Mouse (Mus musculus): ENCODE measurements around the gene Exd2. TPM values are rescaled to one million over a fixed set of nuclear protein-coding genes. Genes with fewer than 3 reads are reported as not detected.
A peak's percentile ranks its signal among the peaks of the same experiment; 100 is the strongest.
"Not testable (repeated sequence)": the region's sequence is repeated elsewhere in the genome, so short reads cannot be mapped to it uniquely, and the experiment has no call there.

Exd2 gene
- total RNA-seq (2021), result 20.4 and 22.5 TPM in 2 replicates
- long read RNA-seq, transcript Exd2-201 (9 exons, 3,310 nt), result major isoform, 18 of 23 reads
- long read RNA-seq, partial matches to known transcripts, result 1 of 23 reads
- long read RNA-seq, other reads (novel, unspliced or antisense), result 3 of 23 reads

GRCm38 (mm10) chr12:80462942-80463651 is at the start of gene Exd2:
Gene Exd2 (plus strand): TSS chr12:80463095.
- DNase-seq, result peak; percentile 92

GRCm38 (mm10) chr12:80415100-80415499 is 47.8 kb upstream of the Exd2 start:
- no peak for DNase-seq

DNA sequence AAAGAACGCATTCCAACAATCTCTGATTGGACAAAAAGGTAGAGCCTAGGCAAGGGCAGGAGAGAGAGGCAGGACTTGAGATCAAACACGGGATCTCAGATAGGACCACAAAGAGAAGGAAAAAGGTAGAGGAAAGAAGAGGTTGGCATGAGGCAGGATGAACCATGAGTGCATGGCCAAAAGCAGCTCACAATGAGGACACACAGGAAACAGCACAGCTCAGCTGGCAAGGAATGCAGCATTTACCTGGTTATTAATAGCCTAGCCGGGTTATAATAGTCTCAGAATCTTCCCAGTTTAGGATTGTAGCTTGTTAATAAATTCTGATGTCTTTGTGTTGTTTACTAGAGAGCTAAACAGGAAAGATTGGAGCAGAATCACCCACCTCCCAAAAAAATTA is 35.2 kb upstream of the Exd2 start:
- DNase-seq, result no peak

- peak; percentile 29 for DNase-seq
Measured at GRCm38 (mm10) chr12:80433266-80433665, 29.6 kb upstream of the Exd2 start.

DNA sequence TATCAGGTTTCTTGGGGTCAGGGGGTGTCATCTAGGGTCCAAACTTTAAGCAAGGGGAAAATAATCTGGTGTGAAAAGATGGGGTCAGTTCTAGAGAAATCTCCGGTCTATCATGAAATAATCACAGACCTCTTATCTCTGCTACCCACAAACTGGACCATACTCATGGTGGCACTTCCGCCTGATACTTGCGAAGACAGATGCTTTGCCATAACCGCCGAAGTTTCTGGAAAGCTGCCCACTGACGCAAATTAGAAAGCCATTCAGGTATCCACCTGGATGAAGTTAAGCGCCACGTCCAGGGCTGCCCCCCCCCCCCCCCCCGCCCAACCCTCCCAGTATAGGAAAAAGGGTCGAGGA is 28.3 kb upstream of the Exd2 start:
- no peak for DNase-seq

- DNase-seq, result peak; percentile 70
Measured at GRCm38 (mm10) chr12:80434961-80435691, 27.8 kb upstream of the Exd2 start.

DNA sequence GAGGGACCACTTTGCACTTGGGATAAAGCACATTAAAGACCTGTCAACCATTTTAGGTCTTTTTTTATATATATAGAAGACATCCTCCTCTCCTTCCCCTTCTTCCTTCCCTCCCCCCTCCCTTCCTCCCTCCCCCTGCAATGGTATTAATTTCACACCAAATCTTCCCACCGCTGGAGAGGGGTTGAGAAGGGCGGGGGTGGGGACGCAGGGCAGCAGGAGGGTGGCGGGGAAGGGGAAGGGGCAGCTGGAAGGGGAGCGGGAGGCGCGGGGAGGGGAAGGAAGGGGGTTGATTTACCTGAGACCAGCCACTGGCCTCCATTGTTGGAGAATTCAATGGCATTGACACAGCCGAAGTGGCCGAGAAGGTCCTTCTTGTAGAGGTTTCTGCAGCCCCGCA is 27.0 kb upstream of the Exd2 start:
- no peak for DNase-seq

- peak; percentile 89 for DNase-seq
Measured at GRCm38 (mm10) chr12:80436336-80436976, 26.4 kb upstream of the Exd2 start, which contains the start of gene Dcaf5. Gene Dcaf5 (minus strand): TSS chr12:80436601.

- DNase-seq, result no peak
Measured at GRCm38 (mm10) chr12:80437051-80437675, 25.7 kb upstream of the Exd2 start.

GRCm38 (mm10) chr12:80440957-80441356 is 21.9 kb upstream of the Exd2 start:
- DNase-seq, result no peak

DNA sequence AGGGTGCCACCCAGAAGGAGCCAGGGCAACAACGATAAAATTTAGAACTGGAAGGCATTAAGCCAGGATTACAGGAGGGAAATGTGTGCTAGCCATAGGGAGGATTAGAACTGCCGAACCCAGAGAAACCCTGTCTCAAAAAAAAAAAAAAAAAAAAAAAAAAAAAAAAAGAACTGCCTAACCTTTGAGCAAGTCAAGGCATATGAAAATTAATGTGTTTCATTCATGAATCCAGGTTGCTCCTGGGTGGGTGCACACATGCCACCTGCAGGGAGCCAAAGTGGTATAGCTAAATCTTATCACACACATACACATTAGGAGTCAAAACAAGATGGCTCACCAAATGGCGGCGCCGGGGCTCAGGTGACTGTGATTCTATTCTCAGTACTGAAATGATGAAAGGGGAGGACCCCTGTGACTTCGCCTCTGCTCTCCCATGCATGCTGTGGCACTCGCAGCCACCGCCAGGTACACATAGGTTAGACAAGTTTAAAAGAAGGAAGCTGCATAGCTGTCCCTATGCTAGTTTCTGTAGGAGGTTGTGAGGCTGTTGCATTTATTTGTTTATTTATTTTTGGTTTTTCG is 18.3 kb upstream of the Exd2 start:
- DNase-seq, result no peak

DNA sequence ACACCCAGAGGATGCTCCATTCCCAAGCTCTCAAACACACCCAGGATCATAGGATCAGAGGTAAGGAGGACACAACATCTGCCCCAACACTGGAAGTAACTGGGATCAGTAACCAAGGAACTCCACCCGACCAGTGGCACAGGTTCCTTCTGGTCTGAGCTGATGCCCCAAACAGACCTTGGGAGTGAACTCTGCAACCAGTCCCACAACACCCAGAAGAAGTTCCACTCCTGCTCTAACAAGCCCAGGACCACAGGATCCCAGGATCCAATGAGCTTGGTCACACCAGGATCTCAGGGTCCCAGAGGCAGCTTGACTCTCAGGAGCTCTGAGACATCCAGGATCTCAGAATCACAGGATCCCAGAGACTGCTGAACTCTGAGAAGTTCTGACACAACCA is 9.4 kb upstream of the Exd2 start:
- DNase-seq, result no peak

GRCm38 (mm10) chr12:80458033-80458432 is 4.9 kb upstream of the Exd2 start:
- DNase-seq, result no peak

- DNase-seq, result not testable (repeated sequence)
Measured at GRCm38 (mm10) chr12:80462292-80462896, 501 bp upstream of the Exd2 start.

- DNase-seq, result no peak
Measured at GRCm38 (mm10) chr12:80463666-80464269, 873 bp downstream of the Exd2 start.

- no peak for DNase-seq
Measured at GRCm38 (mm10) chr12:80470206-80470605, 7.3 kb downstream of the Exd2 start.

DNA sequence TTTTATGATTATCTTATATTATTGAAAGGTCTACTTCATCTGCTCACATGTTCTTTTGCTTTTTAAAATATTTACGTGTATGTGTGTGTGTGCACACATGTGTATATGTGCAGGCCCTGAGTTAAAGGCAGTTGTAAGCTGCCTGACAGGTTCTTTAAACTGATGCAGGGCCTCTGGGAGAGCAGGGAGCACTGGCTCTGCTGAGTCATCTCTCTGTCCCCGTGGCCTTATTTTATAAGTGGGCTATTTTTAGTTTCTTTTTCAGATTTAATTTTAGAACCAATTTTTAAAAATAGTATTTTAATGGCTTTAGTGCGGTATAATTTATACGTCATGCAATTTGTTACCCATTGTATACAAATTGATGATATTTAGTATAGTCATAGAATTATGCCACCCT is 9.0 kb downstream of the Exd2 start:
- no peak for DNase-seq

- DNase-seq, result no peak
Measured at GRCm38 (mm10) chr12:80473731-80474130, 10.8 kb downstream of the Exd2 start.

- DNase-seq, result no peak
Measured at GRCm38 (mm10) chr12:80479986-80480385, 17.1 kb downstream of the Exd2 start.

GRCm38 (mm10) chr12:80483397-80483796 is 20.5 kb downstream of the Exd2 start:
- no peak for DNase-seq

GRCm38 (mm10) chr12:80493311-80493710 is 30.4 kb downstream of the Exd2 start:
- DNase-seq, result no peak

All from adrenal gland, postnatal 25 days (tissue).